Mouse (Mus musculus) cortical plate, adult 2 months (tissue): ENCODE measurements around the gene Vamp2.

Source experiments
- CTCF ChIP-seq: fragments of 200-500 bp; IDR thresholded peaks from 2 replicates; pipeline ENCODE4 v1.5.1; 2011; ENCODE audit warnings: mild to moderate bottlenecking, control low read depth, low read length; ENCODE audit not compliant: insufficient read depth; ENCODE audit errors: extremely low read depth
- POLR2A ChIP-seq: fragments of 200-500 bp; IDR thresholded peaks from 2 replicates; pipeline ENCODE4 v1.6.1; 2011; ENCODE audit warnings: mild to moderate bottlenecking, low read length, control low read depth; ENCODE audit not compliant: insufficient read depth; ENCODE audit errors: extremely low read depth

DNA sequence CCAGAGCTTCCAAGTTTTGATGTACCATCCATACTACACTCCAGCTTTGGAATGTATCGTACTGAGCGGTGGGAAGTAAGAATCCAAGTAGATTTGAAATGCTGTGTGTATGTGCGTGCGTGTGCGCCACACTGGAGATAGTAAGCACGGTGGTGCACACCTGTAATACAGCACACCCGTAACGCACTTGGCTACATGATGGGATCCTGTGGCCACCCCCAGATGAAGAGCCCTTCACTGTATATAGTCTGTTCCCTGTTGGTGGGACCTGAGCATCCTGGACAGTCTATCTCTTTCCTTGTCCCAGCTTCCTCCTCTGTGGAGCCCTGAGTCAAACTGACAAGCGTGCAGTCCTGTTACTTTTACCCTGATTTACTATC lies 41.9 kb upstream of the Vamp2 start:
- TF ChIP-seq POLR2A (no peak), CTCF (no peak)
